Mouse (Mus musculus) heart, adult 2 months (tissue): ENCODE results near the gene Serpina3b.

Experiments
- CTCF ChIP-seq: fragments of 200-600 bp; IDR thresholded peaks from 2 replicates; pipeline ENCODE4 v1.8.1; 2022; ENCODE audit warnings: antibody characterized with exemption, mild to moderate bottlenecking, moderate library complexity
- EP300 ChIP-seq: fragments of 200-500 bp; IDR thresholded peaks from 2 replicates; pipeline ENCODE4 v1.6.1; 2011; ENCODE audit warnings: low read depth, low read length, control low read depth; ENCODE audit not compliant: insufficient read depth
- POLR2A ChIP-seq: fragments of 200-500 bp; IDR thresholded peaks from 2 replicates; pipeline ENCODE4 v1.6.1; 2011; ENCODE audit warnings: mild to moderate bottlenecking, low read depth, low read length, control low read depth; ENCODE audit not compliant: insufficient read depth

GRCm38 (mm10) chr12:104108507-104108906 is 19.3 kb upstream of the Serpina3b start:
- TF ChIP-seq EP300 (no peak), POLR2A (no peak), CTCF (no peak)
